Mouse (Mus musculus): ENCODE measurements around the gene Kcna1.

Kcna1 gene

GRCm38 (mm10) chr6:126597741-126598140, 48.4 kb downstream of the Kcna1 start:
- DNase-seq (ENCODE audit: low read depth, low spot score), result no peak

GRCm38 (mm10) chr6:126595805-126596629, 50.2 kb downstream of the Kcna1 start:
- no peak for DNase-seq (ENCODE audit: low read depth, low spot score)

GRCm38 (mm10) chr6:126595130-126595529, 51.1 kb downstream of the Kcna1 start:
- DNase-seq (ENCODE audit: low read depth, low spot score), result no peak

GRCm38 (mm10) chr6:126594365-126594764, 51.8 kb downstream of the Kcna1 start:
- no peak for DNase-seq (ENCODE audit: low read depth, low spot score)

GRCm38 (mm10) chr6:126593336-126593735, 52.8 kb downstream of the Kcna1 start:
- DNase-seq (ENCODE audit: low read depth, low spot score), result no peak
